Mouse (Mus musculus): ENCODE measurements around the gene Spc25.

Spc25 gene

GRCm38 (mm10) chr2:69205791-69206351, at the start of gene Spc25:
Spc25 (minus strand) TSS chr2:69206194.
- DNase-seq (ENCODE audit: low spot score) = peak; percentile 93

GRCm38 (mm10) chr2:69248221-69248755, 42.3 kb upstream of the Spc25 start:
- DNase-seq (ENCODE audit: low spot score) = no peak

GRCm38 (mm10) chr2:69247081-69247480, 41.1 kb upstream of the Spc25 start:
- no peak for DNase-seq (ENCODE audit: low spot score)

GRCm38 (mm10) chr2:69244924-69245323, 38.9 kb upstream of the Spc25 start:
- no peak for DNase-seq (ENCODE audit: low spot score)

- DNase-seq (ENCODE audit: low spot score) = no peak
Observed at GRCm38 (mm10) chr2:69239315-69239714, 33.3 kb upstream of the Spc25 start.

- no peak for DNase-seq (ENCODE audit: low spot score)
Observed at GRCm38 (mm10) chr2:69234976-69235678, 29.1 kb upstream of the Spc25 start.

GRCm38 (mm10) chr2:69232101-69232500, 26.1 kb upstream of the Spc25 start:
- no peak for DNase-seq (ENCODE audit: low spot score)

GRCm38 (mm10) chr2:69230137-69230536, 24.1 kb upstream of the Spc25 start:
- no peak for DNase-seq (ENCODE audit: low spot score)

GRCm38 (mm10) chr2:69228635-69229034, 22.6 kb upstream of the Spc25 start:
- no peak for DNase-seq (ENCODE audit: low spot score)

GRCm38 (mm10) chr2:69226876-69227275, 20.9 kb upstream of the Spc25 start:
- DNase-seq (ENCODE audit: low spot score) = no peak

- no peak for DNase-seq (ENCODE audit: low spot score)
Observed at GRCm38 (mm10) chr2:69224724-69225123, 18.7 kb upstream of the Spc25 start.

- DNase-seq (ENCODE audit: low spot score) = no peak
Observed at GRCm38 (mm10) chr2:69222815-69223214, 16.8 kb upstream of the Spc25 start.

GRCm38 (mm10) chr2:69221868-69222416, 15.9 kb upstream of the Spc25 start:
- no peak for DNase-seq (ENCODE audit: low spot score)

GRCm38 (mm10) chr2:69215242-69215641, 9.2 kb upstream of the Spc25 start:
- no peak for DNase-seq (ENCODE audit: low spot score)

GRCm38 (mm10) chr2:69212652-69213051, 6.7 kb upstream of the Spc25 start:
- no peak for DNase-seq (ENCODE audit: low spot score)

- DNase-seq (ENCODE audit: low spot score) = no peak
Observed at GRCm38 (mm10) chr2:69210773-69211172, 4.8 kb upstream of the Spc25 start, which contains the start of gene G6pc2. G6pc2 (plus strand) TSS chr2:69211073.

GRCm38 (mm10) chr2:69209684-69210083, 3.7 kb upstream of the Spc25 start:
- no peak for DNase-seq (ENCODE audit: low spot score)

GRCm38 (mm10) chr2:69206523-69206922, 529 bp upstream of the Spc25 start:
- no peak for DNase-seq (ENCODE audit: low spot score)

GRCm38 (mm10) chr2:69205185-69205584, 809 bp downstream of the Spc25 start:
- DNase-seq (ENCODE audit: low spot score) = no peak

GRCm38 (mm10) chr2:69193555-69193954, 12.4 kb downstream of the Spc25 start:
- DNase-seq (ENCODE audit: low spot score) = no peak

GRCm38 (mm10) chr2:69191059-69191458, 14.9 kb downstream of the Spc25 start:
- no peak for DNase-seq (ENCODE audit: low spot score)

GRCm38 (mm10) chr2:69189222-69189621, 16.8 kb downstream of the Spc25 start:
- no peak for DNase-seq (ENCODE audit: low spot score)

GRCm38 (mm10) chr2:69188732-69189131, 17.3 kb downstream of the Spc25 start:
- no peak for DNase-seq (ENCODE audit: low spot score)

Measured in T-cell, adult 2 months (primary cell).